Mouse (Mus musculus) limb, embryonic 11.5 days (tissue): ENCODE data around the gene Upp1. TPM values are rescaled to one million over a fixed set of nuclear protein-coding genes. Genes with fewer than 3 reads are reported as not detected.
"Not testable (repeated sequence)": the region's sequence is repeated elsewhere in the genome, so short reads cannot be mapped to it uniquely, and the experiment has no call there.

Experiments used
- ATAC-seq: fragments of 200-750 bp; cut with Nextera tagmentation; 2 replicates; pipeline ENCODE4 v1.8.0; 2017; ENCODE audit warnings: low read depth; ENCODE audit not compliant: insufficient number of reproducible peaks, low FRiP score, low TSS enrichment
- DNase-seq: peaks from one replicate; pipeline ENCODE4 v3.0.0-alpha.2; 2015; ENCODE audit warnings: low spot score
- H3K27ac ChIP-seq: fragments of 300-500 bp; sonication (generic); replicated peaks from 2 replicates; pipeline ENCODE4 v1.5.1; 2014; ENCODE audit warnings: low read depth, mild to moderate bottlenecking, low read length
- H3K27me3 ChIP-seq: fragments of 300-500 bp; sonication (generic); 2 replicates; pipeline ENCODE4 v1.6.1; 2014; ENCODE audit warnings: mild to moderate bottlenecking, low read length, mixed read lengths; ENCODE audit not compliant: control insufficient read depth, insufficient read depth
- H3K36me3 ChIP-seq: fragments of 300-500 bp; sonication (generic); 2 replicates; pipeline ENCODE4 v1.6.1; 2014; ENCODE audit warnings: mild to moderate bottlenecking, low read length, moderate library complexity, mixed read lengths; ENCODE audit not compliant: control insufficient read depth, insufficient read depth
- H3K4me1 ChIP-seq: fragments of 300-500 bp; sonication (generic); 2 replicates; pipeline ENCODE4 v1.6.1; 2014; ENCODE audit warnings: low read length, mixed read lengths; ENCODE audit not compliant: control insufficient read depth, insufficient read depth
- H3K4me2 ChIP-seq: fragments of 300-500 bp; sonication (generic); 2 replicates; pipeline ENCODE4 v1.6.1; 2014; ENCODE audit warnings: low read depth, mild to moderate bottlenecking, moderate library complexity; ENCODE audit not compliant: severe bottlenecking
- H3K4me3 ChIP-seq: fragments of 300-500 bp; sonication (generic); 2 replicates; pipeline ENCODE4 v1.5.1; 2014; ENCODE audit warnings: low read depth, low read length
- H3K9ac ChIP-seq: fragments of 300-500 bp; sonication (generic); 2 replicates; pipeline ENCODE4 v1.6.1; 2014; ENCODE audit warnings: mild to moderate bottlenecking, low read length
- H3K9me3 ChIP-seq: fragments of 300-500 bp; sonication (generic); 2 replicates; pipeline ENCODE4 v1.6.1; 2016; ENCODE audit warnings: low read length; ENCODE audit not compliant: control insufficient read depth
- WGBS: fragments of 180-500 bp; shearing (Covaris S2); extraction: QIAGEN DNeasy Blood & Tissue Kit; methylation state at CpG from one replicate; pipeline ENCODE4 v1.1.7; 2014; 5-methylcytosine and 5-hydroxymethylcytosine counted together
- polyA plus RNA-seq: library from polyadenylated mRNA; unstranded; fragments of >200 nt; fragmentation: Nextera tagmentation; extraction: Ambion mirVana; gene quantifications from 2 replicates; pipeline ENCODE4 v1.2.1, GENCODE M21; 2014

Upp1 gene
- polyA plus RNA-seq, 1 experiment from 2014 or later, result 3.5 TPM

DNA sequence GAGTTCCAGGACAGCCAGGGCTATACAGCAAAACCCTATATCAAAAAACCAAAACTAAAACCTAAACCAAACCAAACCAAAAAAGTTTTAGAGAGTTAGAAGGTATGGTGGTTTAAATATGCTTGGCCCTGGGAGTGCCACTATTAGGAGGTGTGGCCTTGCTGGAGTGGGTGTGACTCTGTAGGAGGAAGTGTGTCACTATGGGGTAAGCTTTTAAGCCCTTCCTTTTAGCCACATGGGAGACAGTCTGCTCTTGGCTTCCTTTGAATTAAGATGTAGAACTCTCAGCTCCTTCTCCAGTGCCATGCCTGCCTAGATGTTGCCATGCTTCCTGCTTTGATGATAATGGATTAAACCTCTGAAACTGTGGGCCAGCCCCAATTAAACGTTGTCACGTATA lies 27.2 kb downstream of the Upp1 start:
- H3K27me3 ChIP-seq, result 0 out of 2 replicates have a peak, but pooled peaks cover 2% of the 10 kb centered on the region
- ATAC-seq, result no peak

DNA sequence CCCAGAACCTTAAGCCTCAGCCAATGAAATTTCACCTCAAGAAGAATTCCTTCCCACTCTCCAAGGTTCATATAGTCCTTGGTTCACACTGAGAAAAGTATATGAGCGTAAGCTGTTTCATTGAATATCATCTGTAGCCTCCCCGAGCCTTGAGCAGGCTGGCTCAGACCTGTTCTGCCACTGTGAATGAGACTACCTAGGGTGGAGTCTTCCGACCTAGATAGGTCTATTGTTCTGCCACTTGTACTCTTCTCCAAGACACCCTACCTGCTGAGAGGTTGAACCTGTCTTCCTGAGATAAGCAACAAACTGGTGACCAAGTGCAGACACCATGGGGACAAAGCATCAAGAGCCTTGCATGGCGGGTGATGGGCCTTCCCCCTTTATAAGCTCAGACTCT lies 28.2 kb downstream of the Upp1 start:
- H3K9ac ChIP-seq, result no peak overlapping the region
- DNase-seq, result no peak
- no peaks in the 10 kb centered on the region for H3K4me1 ChIP-seq
- H3K27ac ChIP-seq, result no peak overlapping the region
- no peaks in the 10 kb centered on the region for H3K9me3 ChIP-seq
- 0 out of 2 replicates have a peak, but pooled peaks cover 2% of the 10 kb centered on the region for H3K27me3 ChIP-seq
- no peak overlapping the region for H3K4me2 ChIP-seq
- ATAC-seq, result no peak
- 88% methylated on average over 4 of the region's 4 CpGs for WGBS
- H3K36me3 ChIP-seq, result no peaks in the 10 kb centered on the region
- no peak overlapping the region for H3K4me3 ChIP-seq

More for the DNA sequence above, 27.2 kb downstream of the Upp1 start:
- H3K27ac ChIP-seq, result no peak overlapping the region
- no peaks in the 10 kb centered on the region for H3K4me1 ChIP-seq
- H3K9ac ChIP-seq, result no peak overlapping the region
- no peaks in the 10 kb centered on the region for H3K36me3 ChIP-seq
- no peak overlapping the region for H3K4me2 ChIP-seq
- no peak overlapping the region for H3K4me3 ChIP-seq
- 77% methylated on average over 2 of the region's 2 CpGs for WGBS
- DNase-seq, result no peak
- no peaks in the 10 kb centered on the region for H3K9me3 ChIP-seq

DNA sequence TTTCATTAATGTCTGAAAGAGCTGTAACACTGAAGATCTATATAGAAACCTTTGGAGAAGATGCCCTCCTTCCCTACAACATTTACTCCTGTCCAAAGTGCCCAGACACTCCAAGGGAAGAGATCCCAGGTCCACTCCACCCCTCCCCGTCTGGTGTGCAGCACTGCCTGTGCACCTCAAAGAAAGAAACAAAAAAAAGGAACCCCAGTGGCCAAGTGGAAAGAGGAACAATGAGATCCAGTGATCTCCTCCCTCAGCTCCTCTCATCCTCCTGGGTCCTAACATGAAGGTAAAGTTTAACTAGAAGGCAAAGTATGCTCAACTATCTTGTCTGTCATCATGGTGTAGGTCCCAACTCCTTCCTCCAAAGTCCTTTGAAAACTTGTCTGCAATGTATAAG lies 28.8 kb downstream of the Upp1 start:
- Histone ChIP-seq H3K27me3 (0 out of 2 replicates have a peak, but pooled peaks cover 2% of the 10 kb centered on the region), H3K9ac (no peak overlapping the region), H3K4me3 (no peak overlapping the region), H3K27ac (no peak overlapping the region), H3K9me3 (no peaks in the 10 kb centered on the region), H3K4me2 (no peak overlapping the region), H3K36me3 (no peaks in the 10 kb centered on the region), H3K4me1 (no peaks in the 10 kb centered on the region)
- ATAC-seq (no peak), DNase-seq (no peak)
- WGBS, result 95% methylated on average over 1 of the region's 1 CpGs

GRCm38 (mm10) chr11:9148206-9148605 lies 30.3 kb downstream of the Upp1 start:
- H3K27me3 ChIP-seq, result 0 out of 2 replicates have a peak, but pooled peaks cover 2% of the 10 kb centered on the region
- no peak overlapping the region for H3K4me2 ChIP-seq
- H3K4me3 ChIP-seq, result no peak overlapping the region
- H3K4me1 ChIP-seq, result no peaks in the 10 kb centered on the region
- H3K36me3 ChIP-seq, result no peaks in the 10 kb centered on the region
- H3K9me3 ChIP-seq, result no peaks in the 10 kb centered on the region
- H3K27ac ChIP-seq, result no peak overlapping the region
- ATAC-seq, result no peak
- 88% methylated on average over 2 of the region's 2 CpGs for WGBS
- no peak overlapping the region for H3K9ac ChIP-seq
- no peak for DNase-seq

DNA sequence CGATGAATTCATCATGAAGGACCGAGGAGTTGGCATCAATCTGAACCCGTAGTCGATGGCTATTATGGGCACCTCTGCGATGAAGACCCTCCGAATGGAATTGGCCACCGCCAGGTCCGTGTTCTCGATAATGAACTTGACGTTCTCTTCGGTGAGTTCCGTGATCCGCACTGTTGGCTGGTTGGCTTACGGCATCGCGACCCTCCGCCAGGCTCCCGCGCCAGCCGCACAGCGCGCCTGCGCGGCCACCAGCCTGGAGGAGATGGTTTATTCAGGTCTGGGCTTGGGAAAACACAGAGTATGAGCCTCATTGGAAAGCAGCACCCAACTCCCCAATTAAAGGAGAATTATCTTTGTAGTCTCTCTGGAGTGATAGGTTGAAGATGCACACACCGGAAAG lies 32.5 kb downstream of the Upp1 start:
- not testable (repeated sequence) for ATAC-seq, DNase-seq, H3K36me3 ChIP-seq, H3K9ac ChIP-seq, H3K4me3 ChIP-seq, H3K27me3 ChIP-seq, H3K4me2 ChIP-seq, H3K9me3 ChIP-seq, H3K27ac ChIP-seq, H3K4me1 ChIP-seq
- 85% methylated on average over 25 of the region's 25 CpGs for WGBS

DNA sequence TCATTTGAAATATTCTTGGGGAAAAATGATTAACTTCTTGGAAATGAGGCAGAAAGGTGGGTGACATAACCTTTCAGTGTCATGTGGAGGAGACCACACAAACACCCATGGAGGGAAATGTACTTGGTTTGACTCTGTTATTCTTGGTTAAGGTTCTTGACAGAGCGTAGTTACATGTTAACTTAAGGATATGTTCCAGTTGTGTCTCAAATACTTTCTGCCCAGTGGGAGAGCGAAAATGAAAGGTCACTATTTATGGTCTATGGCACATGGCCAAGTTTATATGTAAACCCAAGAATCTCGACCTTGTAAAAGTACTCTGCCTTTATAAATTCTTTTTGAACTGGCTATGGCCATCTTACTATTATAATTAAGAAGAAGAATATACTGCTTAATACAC lies 42.0 kb downstream of the Upp1 start:
- H3K27ac ChIP-seq, result no peak overlapping the region
- 79% methylated on average over 3 of the region's 3 CpGs for WGBS
- ATAC-seq, result no peak
- H3K36me3 ChIP-seq, result no peaks in the 10 kb centered on the region
- H3K27me3 ChIP-seq, result no peaks in the 10 kb centered on the region
- DNase-seq, result no peak
- H3K9me3 ChIP-seq, result no peaks in the 10 kb centered on the region
- H3K9ac ChIP-seq, result no peak overlapping the region
- H3K4me3 ChIP-seq, result no peak overlapping the region
- H3K4me2 ChIP-seq, result no peak overlapping the region
- no peaks in the 10 kb centered on the region for H3K4me1 ChIP-seq

GRCm38 (mm10) chr11:9167331-9167730 lies 49.4 kb downstream of the Upp1 start:
- no peak for ATAC-seq
- 87% methylated on average over 2 of the region's 2 CpGs for WGBS

DNA sequence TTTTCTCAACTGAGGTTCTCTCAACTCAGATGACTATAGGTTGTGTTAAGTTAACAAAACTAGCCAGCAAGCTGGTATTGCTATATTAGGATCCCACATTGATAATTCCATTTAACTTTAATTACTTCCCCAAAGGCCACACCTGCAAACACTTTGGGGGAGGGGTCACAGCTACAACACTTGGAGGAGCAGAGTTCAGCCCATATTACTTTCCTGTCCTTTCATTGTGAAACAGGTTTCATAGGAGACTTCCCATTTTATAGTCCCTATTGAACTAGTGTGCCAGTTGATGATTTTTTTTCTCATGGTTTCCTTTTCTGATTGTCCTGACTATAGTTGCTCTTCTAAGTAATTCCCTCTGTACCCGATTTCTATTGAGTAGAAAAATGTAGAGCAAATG lies 63.6 kb downstream of the Upp1 start:
- WGBS, result 93% methylated on average over 1 of the region's 1 CpGs
- H3K4me1 ChIP-seq, result no peaks in the 10 kb centered on the region
- no peaks in the 10 kb centered on the region for H3K9me3 ChIP-seq
- DNase-seq, result no peak
- H3K27me3 ChIP-seq, result no peaks in the 10 kb centered on the region
- no peak overlapping the region for H3K9ac ChIP-seq
- no peak for ATAC-seq
- H3K27ac ChIP-seq, result no peak overlapping the region
- no peak overlapping the region for H3K4me2 ChIP-seq
- no peaks in the 10 kb centered on the region for H3K36me3 ChIP-seq
- no peak overlapping the region for H3K4me3 ChIP-seq

More at GRCm38 (mm10) chr11:9167331-9167730, 49.4 kb downstream of the Upp1 start:
- H3K9ac ChIP-seq, result no peak overlapping the region
- H3K27ac ChIP-seq, result no peak overlapping the region
- no peak for DNase-seq
- H3K4me1 ChIP-seq, result no peaks in the 10 kb centered on the region
- no peaks in the 10 kb centered on the region for H3K36me3 ChIP-seq
- H3K4me3 ChIP-seq, result no peak overlapping the region
- H3K27me3 ChIP-seq, result no peaks in the 10 kb centered on the region
- H3K9me3 ChIP-seq, result no peaks in the 10 kb centered on the region
- H3K4me2 ChIP-seq, result no peak overlapping the region
